Comparison of ENCODE assay signal across 14 mouse cellular contexts in the genomic region with DNA sequence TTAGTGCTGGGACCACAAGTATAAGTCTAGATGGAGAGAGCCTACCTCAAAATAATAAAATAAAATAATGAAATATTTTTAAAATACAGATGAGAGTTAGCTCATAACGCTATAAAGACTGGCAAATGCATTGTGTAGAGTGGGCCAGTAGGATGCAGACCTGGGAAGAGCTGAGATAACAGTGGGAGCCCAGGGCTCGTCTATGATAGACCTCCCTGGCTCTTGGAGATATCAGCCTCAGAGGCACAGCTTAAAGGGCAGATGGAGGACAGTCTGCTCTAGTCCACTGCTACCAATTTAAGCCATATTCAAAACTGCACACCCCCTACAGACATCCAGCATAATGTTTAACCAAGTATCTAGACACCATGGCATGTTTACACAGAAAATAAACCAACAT.
"Had no signal": no experiment of that assay in that cellular context is flagged by ENCODE, and none has a peak within 500 bp of the region (broad histone marks: within the 10 kb centered on the region; RNA-seq: fewer than 3 reads in every experiment).

No protein-coding gene starts in this region.

- H3K4me2 ChIP-seq: kidney, embryonic 15.5 days; limb, embryonic 12.5 days; lung, embryonic 15.5 days; midbrain, embryonic 11.5 days; neural tube, embryonic 15.5 days had no signal

- ATAC-seq: hindbrain, embryonic 16.5 days; inflammation-experienced regulatory T-cells, adult 6 months; intestine, postnatal 0 days had no signal

- H3K27me3 ChIP-seq: kidney, embryonic 15.5 days; limb, embryonic 12.5 days; lung, embryonic 15.5 days; neural tube, embryonic 15.5 days had no signal

- H3K4me1 ChIP-seq: lung, embryonic 15.5 days had no signal

- DNase-seq: kidney, postnatal 25 days; lung, postnatal 14 days; thymus, postnatal 4 days had no signal

- H3K9ac ChIP-seq: kidney, embryonic 15.5 days; limb, embryonic 12.5 days; lung, embryonic 15.5 days; neural tube, embryonic 15.5 days had no signal

- H3K9me3 ChIP-seq: kidney, embryonic 15.5 days; limb, embryonic 12.5 days; lung, embryonic 15.5 days; neural tube, embryonic 15.5 days had no signal

- H3K4me3 ChIP-seq: kidney, embryonic 15.5 days; limb, embryonic 12.5 days; lung, embryonic 15.5 days; myocyte; neural tube, embryonic 15.5 days had no signal

- H3K27ac ChIP-seq: kidney, embryonic 15.5 days; limb, embryonic 12.5 days; lung, embryonic 15.5 days; macrophage; neural tube, embryonic 15.5 days; stomach, postnatal 0 days had no signal

- H3K36me3 ChIP-seq: kidney, embryonic 15.5 days; limb, embryonic 12.5 days; lung, embryonic 15.5 days; neural tube, embryonic 15.5 days had no signal
